Mouse (Mus musculus): ENCODE measurements around the gene Arl6ip5. TPM values are rescaled to one million over a fixed set of nuclear protein-coding genes. Genes with fewer than 3 reads are reported as not detected.
A peak's percentile ranks its signal among the peaks of the same experiment; 100 is the strongest.

The Arl6ip5 gene
- total RNA-seq, 4 experiments from 2014 or later, result 114 to 145 (median 129) TPM

DNA sequence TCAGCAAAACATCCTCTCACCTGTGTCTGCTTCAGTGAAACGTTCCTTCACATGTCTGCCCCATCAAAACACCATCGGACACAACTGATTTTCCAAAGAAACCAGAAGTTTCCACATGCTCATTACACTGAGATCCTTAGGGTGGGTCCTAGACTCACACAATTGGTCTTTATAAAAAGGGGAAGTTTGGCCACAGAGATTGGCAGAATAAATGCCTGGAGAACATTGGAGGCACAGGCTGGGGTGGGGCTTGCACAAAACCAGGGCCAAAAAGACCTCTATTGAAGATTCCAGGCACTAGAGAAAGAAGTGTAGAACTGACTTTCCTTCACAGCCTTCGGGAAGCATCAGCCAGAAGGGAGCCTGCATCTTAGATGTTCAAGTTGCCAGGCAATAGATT, 63.3 kb downstream of the Arl6ip5 start:
- no peak for DNase-seq

GRCm38 (mm10) chr6:97275760-97276159, 65.3 kb downstream of the Arl6ip5 start:
- no peak for DNase-seq

DNA sequence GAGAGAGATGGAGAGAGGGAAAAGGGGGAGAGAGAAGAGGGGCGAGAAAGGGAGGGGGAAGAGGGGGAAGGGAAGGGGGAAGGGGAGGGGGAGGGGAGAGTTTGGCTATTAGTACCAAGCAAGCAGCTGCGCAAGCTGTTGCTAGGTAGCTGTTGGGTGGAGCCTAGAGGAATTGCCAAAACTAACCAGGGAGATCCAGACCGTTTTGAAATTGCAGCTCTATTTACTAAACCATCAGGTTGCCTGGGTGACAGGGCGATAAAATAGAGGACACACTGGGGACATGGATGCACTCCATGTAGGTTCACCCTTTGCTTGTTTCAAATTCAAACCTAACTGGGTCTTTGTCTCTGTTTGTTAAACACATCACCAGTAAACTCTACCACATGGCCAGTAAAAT, 65.9 kb downstream of the Arl6ip5 start:
- no peak for DNase-seq

DNA sequence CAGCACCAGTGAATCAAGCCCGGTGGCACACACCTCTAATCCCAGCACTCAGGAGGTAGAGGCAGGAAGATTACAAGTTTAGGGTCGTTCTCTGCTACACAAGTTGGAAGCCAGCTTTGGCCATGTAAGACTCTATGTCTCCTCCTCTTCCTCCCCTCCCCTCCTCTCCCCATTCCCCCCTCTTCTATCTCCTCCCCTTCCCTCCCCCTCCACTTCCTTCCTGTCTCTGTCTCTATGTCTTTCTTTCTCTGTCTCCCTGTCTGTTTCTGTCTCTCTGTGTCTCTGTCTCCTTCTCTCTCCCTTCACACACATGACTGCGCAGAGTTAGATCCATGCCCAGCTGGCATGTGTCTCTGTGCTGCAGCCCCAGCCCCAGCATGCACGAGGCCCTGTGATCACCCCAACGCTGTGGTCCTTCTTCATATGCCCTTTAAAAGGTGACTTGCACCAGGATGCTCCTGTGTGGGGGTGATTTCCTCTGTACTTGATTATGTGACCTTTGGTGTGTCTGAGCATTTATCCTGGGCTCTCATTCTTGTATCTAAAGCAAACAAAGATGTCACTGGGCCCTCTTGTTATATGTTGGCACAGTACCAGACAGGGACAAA, 66.5 kb downstream of the Arl6ip5 start:
- DNase-seq, result no peak

- peak; percentile 62 for DNase-seq
These were observed 67.7 kb downstream of the Arl6ip5 start for GRCm38 (mm10) chr6:97278014-97278787.

- no peak for DNase-seq
These were observed 68.4 kb downstream of the Arl6ip5 start for GRCm38 (mm10) chr6:97278878-97279277.

Other genes starting within 250 kb of the Arl6ip5 start
- 1 to 10 TPM in 2 of 4 experiments, under 1 TPM in 2; 0.70 to 2.8 (median 1.2) TPM for gene Fam19a4, start 150.3 kb upstream of the Arl6ip5 start, total RNA-seq (2022)
- 10 to 100 TPM; 31.5 to 56.0 (median 44.0) TPM for gene Eogt, start 61.5 kb upstream of the Arl6ip5 start, total RNA-seq (2022)
- gene Tmf1, start 31.6 kb upstream of the Arl6ip5 start, total RNA-seq (2022), result 10 to 100 TPM; 45.7 to 50.8 (median 47.5) TPM
- 10 to 100 TPM; 51.9 to 66.2 (median 63.3) TPM for gene Uba3, start 5.0 kb upstream of the Arl6ip5 start, total RNA-seq (2022)
- under 1 TPM in 2 of 4 experiments, not detected in 2; 0.15 to 0.16 TPM for gene Lmod3, start 42.1 kb downstream of the Arl6ip5 start, total RNA-seq (2022)